Mouse (Mus musculus) lung, adult 2 months (tissue): ENCODE measurements around the gene Ddn.

Source experiments
- CTCF ChIP-seq: fragments of 200-500 bp; IDR thresholded peaks from 2 replicates; pipeline ENCODE4 v1.5.1; 2011; ENCODE audit warnings: mild to moderate bottlenecking, low read length, control low read depth; ENCODE audit not compliant: insufficient read depth
- POLR2A ChIP-seq: fragments of 200-500 bp; IDR thresholded peaks from 2 replicates; pipeline ENCODE4 v1.6.1; 2011; ENCODE audit warnings: low read depth, mild to moderate bottlenecking, control low read depth, low read length, borderline replicate concordance; ENCODE audit errors: extremely low read depth

DNA sequence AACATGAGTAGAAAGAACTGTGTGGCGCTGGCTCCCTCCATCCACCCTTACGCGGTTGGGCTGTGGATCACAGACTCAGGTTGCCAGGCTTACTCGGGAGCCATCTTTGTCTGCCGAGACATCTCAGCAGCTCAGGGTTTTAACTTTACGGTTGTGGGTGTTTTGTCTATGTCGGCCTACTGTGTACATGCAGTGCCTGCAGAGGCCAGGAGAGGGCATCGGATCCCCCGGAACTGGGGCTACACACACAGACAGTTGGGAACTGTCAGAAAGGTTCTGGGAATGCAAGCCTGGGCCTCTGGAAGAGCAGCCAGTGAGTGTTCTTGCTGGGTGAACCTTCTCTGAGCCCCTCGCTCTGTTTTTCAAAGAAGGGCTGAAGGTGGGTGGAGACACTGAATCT, 12.1 kb upstream of the Ddn start:
- TF ChIP-seq CTCF (peak; percentile 46), POLR2A (no peak)
